Mouse (Mus musculus): Measurements from ENCODE around the gene Hsd17b13. TPM values are rescaled to one million over a fixed set of nuclear protein-coding genes. Genes with fewer than 3 reads are reported as not detected.
"Not testable (repeated sequence)": the region's sequence is repeated elsewhere in the genome, so short reads cannot be mapped to it uniquely, and the experiment has no call there.

The Hsd17b13 gene
- polyA plus RNA-seq, 1 experiment from 2014 or later = 459 TPM

- H3K4me3 ChIP-seq (ENCODE audit: low read depth, low read length) = no peak overlapping the region; the same call in none of the 2 replicates
- no peak for DNase-seq
- no peak for ATAC-seq
- H3K27ac ChIP-seq (ENCODE audit: low read depth) = no peak overlapping the region
- no peaks in the 10 kb centered on the region for H3K27me3 ChIP-seq (ENCODE audit: insufficient read depth, low read length)
- no peaks in the 10 kb centered on the region for H3K9me3 ChIP-seq (ENCODE audit: low read length)
- TF ChIP-seq EP300 (IDR thresholded peaks at IDR 0.05; ENCODE audit: low read depth) (no peak), CTCF (IDR thresholded peaks at IDR 0.05; ENCODE audit: low read depth) (no peak)
- H3K4me1 ChIP-seq (ENCODE audit: insufficient read depth) = peaks cover 12% of the 10 kb centered on the region; the same call in 1 of the 2 replicates
- 47% methylated on average over 13 of the region's 13 CpGs for WGBS (ENCODE audit: insufficient replicate concordance)
- no peaks in the 10 kb centered on the region for H3K36me3 ChIP-seq (replicated peaks; ENCODE audit: insufficient read depth, low read length)
- peak overlapping the region; percentile 58 for H3K4me2 ChIP-seq (ENCODE audit: low read depth, low read length)
- H3K9ac ChIP-seq (replicated peaks) = no peak overlapping the region
Measured at GRCm38 (mm10) chr5:103972801-103973200, 4.4 kb downstream of the Hsd17b13 start.

GRCm38 (mm10) chr5:103972379-103972778, 4.8 kb downstream of the Hsd17b13 start:
- Histone ChIP-seq H3K9me3 (ENCODE audit: low read length) (no peaks in the 10 kb centered on the region), H3K4me1 (ENCODE audit: insufficient read depth) (peaks cover 12% of the 10 kb centered on the region; the same call in 1 of the 2 replicates), H3K9ac (replicated peaks) (no peak overlapping the region), H3K36me3 (replicated peaks; ENCODE audit: insufficient read depth, low read length) (no peaks in the 10 kb centered on the region), H3K4me2 (ENCODE audit: low read depth, low read length) (peak overlapping the region; percentile 58), H3K27ac (ENCODE audit: low read depth) (no peak overlapping the region), H3K4me3 (ENCODE audit: low read depth, low read length) (no peak overlapping the region; the same call in none of the 2 replicates), H3K27me3 (ENCODE audit: insufficient read depth, low read length) (no peaks in the 10 kb centered on the region)
- 23% methylated on average over 19 of the region's 19 CpGs for WGBS (ENCODE audit: insufficient replicate concordance)
- TF ChIP-seq CTCF (IDR thresholded peaks at IDR 0.05; ENCODE audit: low read depth) = no peak
- no peak for TF ChIP-seq EP300 (IDR thresholded peaks at IDR 0.05; ENCODE audit: low read depth)
- no peak for ATAC-seq
- no peak for DNase-seq

- no peak for DNase-seq
- Histone ChIP-seq H3K36me3 (replicated peaks; ENCODE audit: insufficient read depth, low read length) (0 out of 2 replicates have a peak, but pooled peaks cover 3% of the 10 kb centered on the region), H3K27me3 (ENCODE audit: insufficient read depth, low read length) (no peaks in the 10 kb centered on the region), H3K4me1 (ENCODE audit: insufficient read depth) (peaks cover 12% of the 10 kb centered on the region; the same call in 1 of the 2 replicates), H3K4me2 (ENCODE audit: low read depth, low read length) (no peak overlapping the region), H3K4me3 (ENCODE audit: low read depth, low read length) (no peak overlapping the region), H3K9me3 (ENCODE audit: low read length) (no peaks in the 10 kb centered on the region), H3K27ac (ENCODE audit: low read depth) (no peak overlapping the region), H3K9ac (replicated peaks) (no peak overlapping the region)
- TF ChIP-seq EP300 (IDR thresholded peaks at IDR 0.05; ENCODE audit: low read depth) (no peak), CTCF (IDR thresholded peaks at IDR 0.05; ENCODE audit: low read depth) (no peak)
- ATAC-seq = no peak
- WGBS (ENCODE audit: insufficient replicate concordance) = 45% methylated on average over 5 of the region's 5 CpGs
Measured at GRCm38 (mm10) chr5:103971051-103971450, 6.2 kb downstream of the Hsd17b13 start.

- peak; percentile 94 for ATAC-seq
- no peak overlapping the region for H3K9ac ChIP-seq (replicated peaks)
- WGBS (ENCODE audit: insufficient replicate concordance) = 66% methylated on average over 1 of the region's 1 CpGs
- DNase-seq = no peak
- no peak overlapping the region for H3K4me2 ChIP-seq (ENCODE audit: low read depth, low read length)
- peak overlapping the region; percentile 89 for H3K27ac ChIP-seq (ENCODE audit: low read depth)
- H3K9me3 ChIP-seq (ENCODE audit: low read length) = no peaks in the 10 kb centered on the region
- TF ChIP-seq CTCF (IDR thresholded peaks at IDR 0.05; ENCODE audit: low read depth) (no peak), EP300 (IDR thresholded peaks at IDR 0.05; ENCODE audit: low read depth) (peak; percentile 91)
- peaks cover 3% of the 10 kb centered on the region; the same call in 1 of the 2 replicates for H3K36me3 ChIP-seq (replicated peaks; ENCODE audit: insufficient read depth, low read length)
- H3K4me1 ChIP-seq (ENCODE audit: insufficient read depth) = no peaks in the 10 kb centered on the region
- no peaks in the 10 kb centered on the region for H3K27me3 ChIP-seq (ENCODE audit: insufficient read depth, low read length)
- no peak overlapping the region for H3K4me3 ChIP-seq (ENCODE audit: low read depth, low read length)
Measured at GRCm38 (mm10) chr5:103962935-103963429, 14.2 kb downstream of the Hsd17b13 start.

- Histone ChIP-seq H3K9ac (replicated peaks) (no peak overlapping the region), H3K9me3 (ENCODE audit: low read length) (no peaks in the 10 kb centered on the region), H3K27ac (ENCODE audit: low read depth) (no peak overlapping the region), H3K27me3 (ENCODE audit: insufficient read depth, low read length) (no peaks in the 10 kb centered on the region), H3K4me2 (ENCODE audit: low read depth, low read length) (no peak overlapping the region), H3K36me3 (replicated peaks; ENCODE audit: insufficient read depth, low read length) (no peaks in the 10 kb centered on the region), H3K4me1 (ENCODE audit: insufficient read depth) (no peaks in the 10 kb centered on the region), H3K4me3 (ENCODE audit: low read depth, low read length) (no peak overlapping the region)
- TF ChIP-seq EP300 (IDR thresholded peaks at IDR 0.05; ENCODE audit: low read depth) (no peak), CTCF (IDR thresholded peaks at IDR 0.05; ENCODE audit: low read depth) (no peak)
- WGBS (ENCODE audit: insufficient replicate concordance) = 58% methylated on average over 5 of the region's 5 CpGs
- ATAC-seq (no peak), DNase-seq (no peak)
Measured at GRCm38 (mm10) chr5:103954638-103955037, 22.6 kb downstream of the Hsd17b13 start.

- DNase-seq (no peak), ATAC-seq (no peak)
- Histone ChIP-seq H3K4me2 (ENCODE audit: low read depth, low read length) (no peak overlapping the region), H3K27me3 (ENCODE audit: insufficient read depth, low read length) (no peaks in the 10 kb centered on the region), H3K9me3 (ENCODE audit: low read length) (no peaks in the 10 kb centered on the region), H3K27ac (ENCODE audit: low read depth) (no peak overlapping the region), H3K4me3 (ENCODE audit: low read depth, low read length) (no peak overlapping the region), H3K36me3 (replicated peaks; ENCODE audit: insufficient read depth, low read length) (no peaks in the 10 kb centered on the region), H3K4me1 (ENCODE audit: insufficient read depth) (no peaks in the 10 kb centered on the region), H3K9ac (replicated peaks) (no peak overlapping the region)
- WGBS (ENCODE audit: insufficient replicate concordance) = 80% methylated on average over 10 of the region's 10 CpGs
- TF ChIP-seq CTCF (IDR thresholded peaks at IDR 0.05; ENCODE audit: low read depth) = no peak
- TF ChIP-seq EP300 (IDR thresholded peaks at IDR 0.05; ENCODE audit: low read depth) = no peak
Measured at GRCm38 (mm10) chr5:103953135-103954083, 23.8 kb downstream of the Hsd17b13 start.

GRCm38 (mm10) chr5:103950138-103950537, 27.1 kb downstream of the Hsd17b13 start:
- 85% methylated on average over 15 of the region's 15 CpGs for WGBS (ENCODE audit: insufficient replicate concordance)

More at GRCm38 (mm10) chr5:103950138-103950537, 27.1 kb downstream of the Hsd17b13 start:
- not testable (repeated sequence) for H3K4me3 ChIP-seq (ENCODE audit: low read depth, low read length); H3K4me1 ChIP-seq (ENCODE audit: insufficient read depth); H3K36me3 ChIP-seq (replicated peaks; ENCODE audit: insufficient read depth, low read length); ATAC-seq; H3K4me2 ChIP-seq (ENCODE audit: low read depth, low read length); DNase-seq; H3K9ac ChIP-seq (replicated peaks); H3K27ac ChIP-seq (ENCODE audit: low read depth); H3K27me3 ChIP-seq (ENCODE audit: insufficient read depth, low read length); H3K9me3 ChIP-seq (ENCODE audit: low read length)
